Mouse (Mus musculus): ENCODE results near the gene Plcb1. TPM values are rescaled to one million over a fixed set of nuclear protein-coding genes. Genes with fewer than 3 reads are reported as not detected.
A peak's percentile ranks its signal among the peaks of the same experiment; 100 is the strongest.

Plcb1 gene
- polyA plus RNA-seq, 1 experiment: 6.4 TPM

- H3K4me1 ChIP-seq (ENCODE audit: control insufficient read depth, insufficient read depth, low read length): peaks cover 2% of the 10 kb centered on the region
- TF ChIP-seq CTCF (IDR thresholded peaks at IDR 0.05; ENCODE audit: borderline replicate concordance, insufficient read depth, low read length): no peak
- TF ChIP-seq POLR2A (IDR thresholded peaks at IDR 0.05; ENCODE audit: low read depth, low read length): no peak
- no peak overlapping the region for H3K27ac ChIP-seq (ENCODE audit: insufficient read depth, low read length)
- H3K4me3 ChIP-seq (ENCODE audit: insufficient read depth, low read length): no peak overlapping the region
These were observed 629.3 kb downstream of the Plcb1 start for GRCm38 (mm10) chr2:135415137-135415536.

GRCm38 (mm10) chr2:135419301-135419700 lies 633.4 kb downstream of the Plcb1 start:
- Histone ChIP-seq H3K27ac (ENCODE audit: insufficient read depth, low read length) (no peak overlapping the region), H3K4me1 (ENCODE audit: control insufficient read depth, insufficient read depth, low read length) (peaks cover 2% of the 10 kb centered on the region)
- TF ChIP-seq CTCF (IDR thresholded peaks at IDR 0.05; ENCODE audit: borderline replicate concordance, insufficient read depth, low read length): no peak
- no peak for TF ChIP-seq POLR2A (IDR thresholded peaks at IDR 0.05; ENCODE audit: low read depth, low read length)

GRCm38 (mm10) chr2:135434947-135435515 lies 649.2 kb downstream of the Plcb1 start:
- no peak overlapping the region for H3K27ac ChIP-seq (ENCODE audit: insufficient read depth, low read length)
- H3K4me1 ChIP-seq (ENCODE audit: control insufficient read depth, insufficient read depth, low read length): peaks cover 3% of the 10 kb centered on the region; the same call in 1 of the 2 replicates
- no peak for TF ChIP-seq CTCF (IDR thresholded peaks at IDR 0.05; ENCODE audit: borderline replicate concordance, insufficient read depth, low read length)
- no peak overlapping the region for H3K4me3 ChIP-seq (ENCODE audit: insufficient read depth, low read length)

More at GRCm38 (mm10) chr2:135419301-135419700, 633.4 kb downstream of the Plcb1 start:
- no peak overlapping the region for H3K4me3 ChIP-seq (ENCODE audit: insufficient read depth, low read length)

- no peak overlapping the region for H3K4me3 ChIP-seq (ENCODE audit: insufficient read depth, low read length)
- peaks cover 3% of the 10 kb centered on the region; the same call in 1 of the 2 replicates for H3K4me1 ChIP-seq (ENCODE audit: control insufficient read depth, insufficient read depth, low read length)
- no peak for TF ChIP-seq CTCF (IDR thresholded peaks at IDR 0.05; ENCODE audit: borderline replicate concordance, insufficient read depth, low read length)
- no peak for TF ChIP-seq POLR2A (IDR thresholded peaks at IDR 0.05; ENCODE audit: low read depth, low read length)
- no peak overlapping the region for H3K27ac ChIP-seq (ENCODE audit: insufficient read depth, low read length)
These were observed 653.2 kb downstream of the Plcb1 start for GRCm38 (mm10) chr2:135439034-135439433.

- peak overlapping the region; percentile 73 for H3K27ac ChIP-seq (ENCODE audit: insufficient read depth, low read length)
- H3K4me1 ChIP-seq (ENCODE audit: control insufficient read depth, insufficient read depth, low read length): peaks cover 3% of the 10 kb centered on the region; the same call in 1 of the 2 replicates
- H3K4me3 ChIP-seq (ENCODE audit: insufficient read depth, low read length): peak overlapping the region; percentile 17
- TF ChIP-seq CTCF (IDR thresholded peaks at IDR 0.05; ENCODE audit: borderline replicate concordance, insufficient read depth, low read length) (no peak), POLR2A (IDR thresholded peaks at IDR 0.05; ENCODE audit: low read depth, low read length) (no peak)
These were observed 654.0 kb downstream of the Plcb1 start for GRCm38 (mm10) chr2:135439546-135440517.

GRCm38 (mm10) chr2:135453581-135453980 lies 667.7 kb downstream of the Plcb1 start:
- Histone ChIP-seq H3K27ac (ENCODE audit: insufficient read depth, low read length) (peak overlapping the region; percentile 96), H3K4me1 (ENCODE audit: control insufficient read depth, insufficient read depth, low read length) (peaks cover 7% of the 10 kb centered on the region; the same call in 1 of the 2 replicates), H3K4me3 (ENCODE audit: insufficient read depth, low read length) (no peak overlapping the region)
- no peak for TF ChIP-seq CTCF (IDR thresholded peaks at IDR 0.05; ENCODE audit: borderline replicate concordance, insufficient read depth, low read length)
- TF ChIP-seq POLR2A (IDR thresholded peaks at IDR 0.05; ENCODE audit: low read depth, low read length): no peak

GRCm38 (mm10) chr2:135454015-135454414 lies 668.1 kb downstream of the Plcb1 start:
- H3K4me3 ChIP-seq (ENCODE audit: insufficient read depth, low read length): no peak overlapping the region
- H3K4me1 ChIP-seq (ENCODE audit: control insufficient read depth, insufficient read depth, low read length): peaks cover 7% of the 10 kb centered on the region; the same call in 1 of the 2 replicates
- peak overlapping the region; percentile 96 for H3K27ac ChIP-seq (ENCODE audit: insufficient read depth, low read length)
- TF ChIP-seq POLR2A (IDR thresholded peaks at IDR 0.05; ENCODE audit: low read depth, low read length) (no peak), CTCF (IDR thresholded peaks at IDR 0.05; ENCODE audit: borderline replicate concordance, insufficient read depth, low read length) (no peak)

GRCm38 (mm10) chr2:135454455-135454854 lies 668.6 kb downstream of the Plcb1 start:
- Histone ChIP-seq H3K27ac (ENCODE audit: insufficient read depth, low read length) (peak overlapping the region; percentile 96), H3K4me3 (ENCODE audit: insufficient read depth, low read length) (no peak overlapping the region), H3K4me1 (ENCODE audit: control insufficient read depth, insufficient read depth, low read length) (peaks cover 7% of the 10 kb centered on the region; the same call in 1 of the 2 replicates)
- no peak for TF ChIP-seq CTCF (IDR thresholded peaks at IDR 0.05; ENCODE audit: borderline replicate concordance, insufficient read depth, low read length)
- no peak for TF ChIP-seq POLR2A (IDR thresholded peaks at IDR 0.05; ENCODE audit: low read depth, low read length)

GRCm38 (mm10) chr2:135467895-135468294 lies 682.0 kb downstream of the Plcb1 start:
- no peak overlapping the region for H3K27ac ChIP-seq (ENCODE audit: insufficient read depth, low read length)
- TF ChIP-seq CTCF (IDR thresholded peaks at IDR 0.05; ENCODE audit: borderline replicate concordance, insufficient read depth, low read length): no peak
- TF ChIP-seq POLR2A (IDR thresholded peaks at IDR 0.05; ENCODE audit: low read depth, low read length): no peak
- H3K4me3 ChIP-seq (ENCODE audit: insufficient read depth, low read length): no peak overlapping the region
- peaks cover 2% of the 10 kb centered on the region; the same call in 1 of the 2 replicates for H3K4me1 ChIP-seq (ENCODE audit: control insufficient read depth, insufficient read depth, low read length)
